Mouse (Mus musculus) embryonic stem cell, embryonic (primary cell): ENCODE results near the gene Tjap1.

Source experiments
- CTCF ChIA-PET, 4 experiments: fragments of 300-600 bp in 2 of 4; fragments of 350-600 bp in 2 of 4; sonication (Branson Sonifier 250); formaldehyde crosslinking; loops; one replicate each; lab custom pipeline; 2022; ENCODE audit warnings: inconsistent platforms in 2 of 4; lab: Charles Lee
- POLR2A ChIA-PET, 4 experiments: fragments of 300-600 bp in 2 of 4; fragments of 350-600 bp in 2 of 4; sonication (Branson Sonifier 250); formaldehyde crosslinking; loops; one replicate each; lab custom pipeline; 2022; ENCODE audit warnings: antibody characterized with exemption in 4 of 4, inconsistent platforms in 1 of 4; lab: Charles Lee

The Tjap1 gene

GRCm38 (mm10) chr17:46272058-46272457 lies 10.8 kb downstream of the Tjap1 start:
- ChIA-PET CTCF (interaction anchor here in 1 of 4 experiments (1.0 to 1.3 kb wide), 2 partner anchors 27 to 538 kb away, joined by 3 read pairs; no protein-coding TSS in a partner anchor), POLR2A (interaction anchor here (0.6 to 17.7 kb wide), 14 partner anchors 9 to 56 kb away, joined by 3 to 262 read pairs (median 8); partner anchors contain the start of genes Abcc10 (in 1 of the 4), Dlk2 (in 1 of the 4), Lrrc73 (in 1 of the 4) and Polr1c (in 1 of the 4))

DNA sequence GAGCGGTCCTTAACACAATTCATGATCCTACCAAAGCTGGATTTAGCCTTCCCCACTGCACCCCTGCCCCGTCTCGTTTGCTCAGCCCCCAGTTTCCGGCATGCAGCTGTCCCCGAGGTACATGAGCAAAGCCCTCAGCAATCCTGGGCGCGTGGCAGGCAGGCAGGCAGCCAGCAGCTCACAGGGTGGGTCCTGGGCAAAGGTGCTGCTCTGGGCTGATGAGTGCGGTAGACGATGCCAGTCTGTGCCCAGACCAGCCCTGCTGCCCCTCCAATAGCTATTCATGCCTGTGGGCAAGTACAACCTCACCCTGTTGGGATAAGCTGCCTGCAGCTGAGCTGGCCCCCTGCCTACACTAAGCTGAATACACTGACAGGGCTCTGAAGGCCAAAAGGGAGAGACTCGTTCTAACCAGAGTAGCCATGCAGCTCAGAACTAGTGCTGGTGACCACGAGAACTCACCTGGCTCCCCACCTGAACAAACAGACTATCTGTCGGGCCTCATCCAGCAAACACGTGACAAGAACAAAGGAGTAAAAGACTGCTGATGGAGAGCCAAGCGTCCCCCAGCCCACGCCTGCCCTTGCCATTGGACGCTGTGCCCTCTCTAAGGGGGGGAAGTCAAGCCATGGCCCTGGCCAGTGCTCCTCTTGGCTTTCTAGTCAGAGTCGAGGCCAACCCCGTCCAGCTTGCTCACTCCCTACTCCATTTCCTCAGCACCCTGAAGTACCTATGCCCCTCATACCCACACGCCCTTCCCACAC lies 12.9 kb downstream of the Tjap1 start:
- ChIA-PET CTCF (interaction anchor here in 2 of 4 experiments (0.5 to 2.6 kb wide), 5 partner anchors 11 to 18 kb away, joined by 3 to 9 read pairs (median 3); partner anchors contain the start of gene Tjap1 (in 1 of the 2)), POLR2A (interaction anchor here (0.7 to 17.7 kb wide), 23 partner anchors 9 to 698 kb away, joined by 3 to 262 read pairs (median 4); partner anchors contain the start of genes Lrrc73 (in 1 of the 4), Mad2l1bp (in 1 of the 4), Polh (in 1 of the 4) and Polr1c (in 1 of the 4))

DNA sequence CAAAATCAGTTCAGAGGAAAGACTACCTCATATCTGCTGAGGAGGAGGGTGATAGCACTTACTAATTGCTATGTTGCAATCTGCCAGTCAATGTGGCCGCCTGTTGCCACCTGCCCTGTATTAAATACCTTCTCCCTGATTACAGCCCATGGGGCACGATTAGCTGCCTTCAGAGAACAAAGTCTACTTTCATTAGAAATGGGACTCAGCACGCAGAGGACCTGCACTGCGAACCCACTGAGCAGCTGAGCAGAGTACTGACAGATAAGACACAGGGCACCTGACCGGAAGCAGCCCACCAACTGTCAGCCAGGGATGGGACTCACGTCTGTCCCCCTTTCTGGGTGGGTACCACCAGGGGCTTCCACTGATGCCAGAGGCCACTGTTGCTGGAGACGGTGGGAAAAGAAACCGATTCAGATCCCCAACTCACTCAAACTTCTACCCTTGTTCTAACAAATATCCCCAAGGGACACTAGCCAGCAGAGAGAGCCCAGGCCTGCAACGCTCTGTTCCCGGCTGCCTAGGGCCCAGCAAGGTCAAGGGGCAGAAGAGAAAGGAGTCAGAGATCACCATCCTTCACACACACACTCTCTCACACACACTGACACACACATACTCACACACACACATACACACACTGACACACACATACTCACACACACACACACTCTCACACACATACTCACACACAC lies 14.7 kb downstream of the Tjap1 start:
- POLR2A ChIA-PET: interaction anchor here (0.5 to 17.7 kb wide), 13 partner anchors 8 to 961 kb away, joined by 3 to 262 read pairs (median 31); partner anchors contain the start of genes Tjap1 (in 2 of the 4), Dlk2 (in 1 of the 4), Lrrc73 (in 1 of the 4) and Polr1c (in 1 of the 4)
- CTCF ChIA-PET: interaction anchor here in 3 of 4 experiments (0.5 to 2.6 kb wide), 4 partner anchors 10 to 190 kb away, joined by 3 to 10 read pairs (median 4); partner anchors contain the start of gene Dlk2 (in 1 of the 3)

GRCm38 (mm10) chr17:46267511-46267910 lies 15.3 kb downstream of the Tjap1 start:
- ChIA-PET POLR2A (interaction anchor here in 3 of 4 experiments (0.5 to 17.7 kb wide), 16 partner anchors 8 to 962 kb away, joined by 3 to 262 read pairs (median 12); partner anchors contain the start of genes Dlk2 (in 2 of the 3), Lrrc73 (in 2 of the 3), Tjap1 (in 2 of the 3) and Polr1c (in 1 of the 3)), CTCF (interaction anchor here in 2 of 4 experiments (0.6 to 2.6 kb wide), 7 partner anchors 9 to 428 kb away, joined by 3 to 14 read pairs (median 3); partner anchors contain the start of genes Abcc10 (in 1 of the 2) and Dlk2 (in 1 of the 2))

DNA sequence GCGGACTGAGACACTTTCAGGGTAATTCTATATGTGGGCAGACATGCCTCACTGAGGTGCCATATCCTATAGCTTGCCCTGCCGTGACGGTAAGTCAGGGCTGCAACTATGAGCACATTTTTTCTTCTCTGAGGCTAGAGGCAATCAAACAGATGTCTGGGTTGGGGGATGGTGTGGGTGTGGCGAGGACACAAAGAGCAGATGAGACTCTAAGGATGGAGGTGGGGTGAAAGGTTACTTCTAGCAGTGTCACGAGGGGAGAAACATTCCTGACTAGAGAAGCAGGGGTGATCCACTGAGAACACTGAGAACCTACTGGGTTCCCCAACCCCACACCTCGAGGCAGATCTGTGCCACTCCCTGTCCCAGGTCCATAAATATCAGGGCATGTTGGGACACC lies 15.8 kb downstream of the Tjap1 start:
- ChIA-PET POLR2A (interaction anchor here in 2 of 4 experiments (0.7 to 17.7 kb wide), 19 partner anchors 8 to 162 kb away, joined by 3 to 262 read pairs (median 11); partner anchors contain the start of genes Dlk2 (in 2 of the 2), Lrrc73 (in 2 of the 2), Tjap1 (in 2 of the 2) and Crip3 (in 1 of the 2)), CTCF (interaction anchor here in 2 of 4 experiments (0.6 to 2.7 kb wide), 14 partner anchors 9 to 427 kb away, joined by 3 to 30 read pairs (median 6); partner anchors contain the start of genes Dlk2 (in 2 of the 2), Abcc10 (in 1 of the 2), Lrrc73 (in 1 of the 2) and Vegfa (in 1 of the 2))

DNA sequence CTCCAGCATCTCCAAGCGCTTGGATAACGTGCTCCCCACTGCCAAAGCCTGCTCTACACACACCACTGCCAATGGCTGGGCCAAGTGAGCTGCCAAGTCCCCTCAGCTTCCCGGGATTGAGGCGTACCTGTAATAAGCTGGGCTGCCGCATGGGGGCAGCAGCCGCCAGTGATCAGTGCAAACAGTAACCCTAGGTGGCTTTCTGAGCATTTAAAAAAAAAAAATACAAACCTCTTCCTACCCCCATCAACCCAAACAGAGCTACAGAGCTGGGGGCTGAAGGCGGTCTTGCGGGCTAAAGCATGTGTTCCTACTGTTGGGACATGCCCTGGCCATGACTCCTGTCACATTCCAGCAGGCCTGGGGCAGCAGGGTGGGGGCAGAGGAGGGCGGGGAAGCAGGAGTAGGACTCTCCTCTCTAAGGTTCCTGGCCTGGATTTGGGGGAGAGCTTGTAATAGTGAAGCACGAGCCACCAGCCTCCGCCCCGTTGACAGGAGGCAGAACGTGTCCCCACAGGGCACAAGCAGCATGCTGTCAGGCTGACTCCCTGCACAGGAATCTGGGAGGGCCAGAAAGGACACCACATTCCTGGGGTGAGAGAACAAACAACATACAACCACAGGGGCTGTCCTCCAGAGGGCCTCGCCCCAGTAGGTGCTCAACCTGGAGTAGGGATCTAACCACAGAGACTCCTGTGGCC lies 16.8 kb downstream of the Tjap1 start:
- ChIA-PET CTCF (interaction anchor here (0.5 to 2.7 kb wide), 81 partner anchors 8 to 1419 kb away, joined by 3 to 30 read pairs (median 4); partner anchors contain the start of genes Dlk2 (in 4 of the 4), Lrrc73 (in 2 of the 4), Mad2l1bp (in 2 of the 4) and Tjap1 (in 2 of the 4)), POLR2A (interaction anchor here (0.5 to 17.7 kb wide), 54 partner anchors 7 to 1221 kb away, joined by 3 to 262 read pairs (median 4); partner anchors contain the start of genes Abcc10 (in 2 of the 4), Dlk2 (in 2 of the 4), Lrrc73 (in 2 of the 4) and Polh (in 2 of the 4))

- ChIA-PET CTCF (interaction anchor here (0.6 to 2.7 kb wide), 63 partner anchors 8 to 785 kb away, joined by 3 to 30 read pairs (median 4); partner anchors contain the start of genes Dlk2 (in 3 of the 4), Lrrc73 (in 2 of the 4), Tjap1 (in 2 of the 4) and Abcc10 (in 1 of the 4)), POLR2A (interaction anchor here (0.6 to 17.7 kb wide), 45 partner anchors 7 to 1222 kb away, joined by 3 to 262 read pairs (median 4); partner anchors contain the start of genes Abcc10 (in 2 of the 4), Dlk2 (in 2 of the 4), Lrrc73 (in 2 of the 4) and Polr1c (in 2 of the 4))
Measured at GRCm38 (mm10) chr17:46265502-46265901, 17.3 kb downstream of the Tjap1 start.

DNA sequence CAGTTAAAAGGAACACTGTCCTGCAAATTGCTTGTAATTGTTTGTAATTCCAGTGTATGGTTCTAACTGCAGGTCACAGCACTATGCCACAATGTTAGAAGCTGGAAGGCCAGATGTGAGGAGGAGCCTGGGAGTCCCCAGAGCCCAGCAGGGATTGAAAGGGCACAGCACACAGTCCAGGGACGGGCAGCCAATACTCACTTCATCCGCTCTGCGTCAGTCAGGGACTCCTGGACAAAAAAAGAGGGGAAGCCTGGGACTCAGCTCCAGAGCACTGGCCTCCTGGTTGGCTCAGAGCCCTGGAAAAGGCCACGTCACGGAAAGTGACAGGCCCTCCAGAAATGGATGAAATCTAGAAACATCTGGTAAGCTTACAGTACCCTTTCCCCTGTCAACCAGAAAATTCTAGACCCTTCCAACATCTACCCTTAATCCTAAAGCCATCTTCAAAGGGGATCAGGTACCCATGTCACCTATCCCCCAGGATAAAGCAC lies 20.6 kb downstream of the Tjap1 start:
- CTCF ChIA-PET: interaction anchor here in 3 of 4 experiments (0.5 to 2.5 kb wide), 3 partner anchors 10 to 526 kb away, joined by 4 to 14 read pairs (median 6); no protein-coding TSS in a partner anchor
- POLR2A ChIA-PET: interaction anchor here (0.5 to 17.7 kb wide), 13 partner anchors 8 to 1328 kb away, joined by 3 to 262 read pairs (median 4); partner anchors contain the start of genes Abcc10 (in 2 of the 4), Lrrc73 (in 1 of the 4), Polr1c (in 1 of the 4) and Tjap1 (in 1 of the 4)

DNA sequence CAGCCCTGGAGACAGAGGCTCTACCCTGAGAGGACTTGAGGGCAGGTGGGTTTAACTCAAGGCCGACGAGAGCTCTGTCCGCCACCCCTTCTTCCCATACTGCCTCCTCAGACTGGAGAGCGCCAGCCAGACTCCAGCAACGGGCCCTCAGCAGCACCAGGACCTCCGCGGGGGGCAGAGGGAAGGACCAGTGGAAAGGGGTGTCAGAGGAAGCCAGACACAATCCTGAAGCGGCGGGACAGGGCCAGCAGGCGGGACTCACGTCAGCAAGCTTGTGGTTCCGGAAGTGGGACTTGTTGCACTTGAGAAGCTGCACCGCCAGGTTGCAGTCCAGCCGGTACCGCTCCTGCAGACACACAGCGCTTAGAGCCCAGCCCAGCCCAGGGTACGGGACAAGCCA lies 23.2 kb downstream of the Tjap1 start:
- CTCF ChIA-PET: interaction anchor here in 1 of 4 experiments (0.5 to 1.5 kb wide), 5 partner anchors 11 to 133 kb away, joined by 3 to 6 read pairs (median 4); no protein-coding TSS in a partner anchor

DNA sequence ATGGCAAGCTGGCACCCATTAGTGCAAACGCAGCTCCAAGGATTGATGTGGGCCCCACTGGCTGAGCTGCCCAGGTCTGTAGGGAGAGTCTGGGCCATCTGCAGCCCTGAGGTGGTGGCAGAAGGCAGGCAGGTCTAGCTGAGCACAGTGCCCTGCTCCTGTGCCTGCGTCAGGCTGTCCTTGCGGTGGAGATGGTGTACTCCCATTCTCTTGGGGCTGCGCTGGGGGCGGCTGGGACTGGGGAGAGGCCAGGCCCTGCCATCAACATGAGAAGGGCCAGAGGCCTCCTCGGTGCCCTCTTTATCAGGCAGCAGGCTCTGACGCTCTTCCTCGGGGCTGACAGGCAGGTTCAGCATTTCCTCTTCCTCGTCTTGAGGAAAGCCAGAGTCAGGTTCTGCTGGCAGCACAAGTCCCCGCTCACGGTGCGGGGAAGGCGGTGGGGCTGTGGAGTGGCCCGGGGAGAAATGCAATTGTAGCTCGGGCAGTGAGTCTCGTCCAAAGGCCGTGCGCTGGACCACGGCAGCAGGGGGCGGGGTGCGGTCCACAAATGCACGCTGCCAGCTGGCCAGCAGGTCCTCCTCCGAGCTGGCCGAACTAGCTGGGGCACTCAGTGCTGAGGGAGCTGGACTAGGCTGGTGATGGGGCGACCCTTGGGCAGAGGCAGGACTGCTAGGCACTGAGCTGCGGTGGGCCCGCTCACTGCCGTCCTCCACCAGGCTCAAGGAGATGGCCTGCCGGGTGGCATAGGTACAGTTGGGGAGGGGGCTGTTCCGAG lies 24.4 kb downstream of the Tjap1 start:
- CTCF ChIA-PET: interaction anchor here in 2 of 4 experiments (0.6 to 1.8 kb wide), 6 partner anchors 9 to 595 kb away, joined by 3 to 6 read pairs (median 4); no protein-coding TSS in a partner anchor
- POLR2A ChIA-PET: interaction anchor here (0.6 to 17.7 kb wide), 20 partner anchors 8 to 513 kb away, joined by 3 to 262 read pairs (median 3); partner anchors contain the start of genes Mad2l1bp (in 2 of the 4), Polr1c (in 2 of the 4), Tjap1 (in 2 of the 4) and Yipf3 (in 2 of the 4)

More for the DNA sequence above, 23.2 kb downstream of the Tjap1 start:
- POLR2A ChIA-PET: interaction anchor here in 3 of 4 experiments (0.5 to 17.7 kb wide), 19 partner anchors 9 to 905 kb away, joined by 3 to 262 read pairs (median 4); partner anchors contain the start of genes Polr1c (in 2 of the 3), Tjap1 (in 2 of the 3), Yipf3 (in 2 of the 3) and Dlk2 (in 1 of the 3)

GRCm38 (mm10) chr17:46255147-46255546 lies 27.7 kb downstream of the Tjap1 start:
- ChIA-PET POLR2A (interaction anchor here (0.7 to 17.7 kb wide), 6 partner anchors 10 to 16 kb away, joined by 5 to 262 read pairs (median 40); partner anchors contain the start of genes Lrrc73 (in 1 of the 4), Polr1c (in 1 of the 4) and Yipf3 (in 1 of the 4)), CTCF (interaction anchor here in 2 of 4 experiments (0.6 to 1.6 kb wide), 3 partner anchors 10 to 276 kb away, joined by 3 to 6 read pairs (median 5); no protein-coding TSS in a partner anchor)

- POLR2A ChIA-PET: interaction anchor here in 3 of 4 experiments (0.6 to 18.8 kb wide), 22 partner anchors 9 to 604 kb away, joined by 3 to 262 read pairs (median 4); partner anchors contain the start of genes Abcc10 (in 1 of the 3), Mad2l1bp (in 1 of the 3), Polh (in 1 of the 3) and Tjap1 (in 1 of the 3)
- CTCF ChIA-PET: interaction anchor here in 2 of 4 experiments (0.8 to 2.8 kb wide), 4 partner anchors 12 to 93 kb away, joined by 3 to 30 read pairs (median 4); partner anchors contain the start of gene Gtpbp2 (in 1 of the 2)
Measured at GRCm38 (mm10) chr17:46254106-46254505, 28.7 kb downstream of the Tjap1 start.

GRCm38 (mm10) chr17:46253452-46254084 lies 29.3 kb downstream of the Tjap1 start, which contains the start of gene Lrrc73:
Gene Lrrc73 (plus strand): TSS chr17:46253531.
- ChIA-PET CTCF (interaction anchor here in 3 of 4 experiments (0.6 to 2.8 kb wide), 7 partner anchors 12 to 93 kb away, joined by 3 to 30 read pairs (median 4); partner anchors contain the start of gene Gtpbp2 (in 1 of the 3)), POLR2A (interaction anchor here (0.6 to 18.8 kb wide), 26 partner anchors 9 to 604 kb away, joined by 3 to 262 read pairs (median 3); partner anchors contain the start of genes Abcc10 (in 1 of the 4), Mad2l1bp (in 1 of the 4), Polh (in 1 of the 4) and Tjap1 (in 1 of the 4))
